8 mouse cellular contexts compared by ENCODE assay signal in the genomic region with DNA sequence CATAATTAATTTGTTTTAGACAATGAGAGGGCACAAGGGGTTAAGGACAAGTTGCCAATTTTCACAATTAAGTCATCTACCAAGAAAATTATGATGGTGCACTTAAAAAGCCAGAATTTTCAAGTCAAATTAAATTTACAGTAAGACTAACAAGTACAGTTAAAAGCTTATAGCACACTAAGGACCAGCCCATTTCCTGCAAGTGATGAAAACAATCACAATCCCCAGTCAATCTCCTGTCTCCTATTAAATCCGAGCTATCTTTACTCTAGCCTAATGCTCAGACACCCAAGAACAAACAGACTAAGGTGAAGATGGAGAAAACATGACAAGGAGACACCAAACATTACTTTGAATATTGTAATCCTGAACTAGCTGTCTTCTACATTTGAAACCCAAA. TPM values are rescaled to one million over a fixed set of nuclear protein-coding genes. Genes with fewer than 3 reads are reported as not detected.
DNase-seq lines count a peak whose midpoint lies in the region; ATAC-seq and TF ChIP-seq lines count a peak whose summit lies in the region.

No protein-coding gene starts in this region.

- peak overlapping the region; percentile 91 for H3K27ac ChIP-seq in left cerebral cortex, adult 2 months
- no peak overlapping the region for H3K27ac ChIP-seq in embryonic facial prominence, embryonic 15.5 days (replicated peaks)
- H3K27ac ChIP-seq in intestine, postnatal 0 days (ENCODE audit: low read depth, low read length), result no peak overlapping the region
- no peak overlapping the region for H3K27ac ChIP-seq in neural tube, embryonic 12.5 days

- no peak for DNase-seq in left cerebral cortex, adult 2 months (ENCODE audit: extremely low spot score in 1 of 2, low spot score in 2 of 2)
- DNase-seq in left cerebral cortex, adult 11 months (ENCODE audit: low spot score), result no peak
- DNase-seq in cerebellum, adult 9-10 months, result no peak
- no peak for DNase-seq in layer of hippocampus, adult 8-10 months (ENCODE audit: low spot score in 2 of 2)
- no peak for DNase-seq in embryo, embryonic 11 days

- no peaks in the 10 kb centered on the region for H3K27me3 ChIP-seq in embryonic facial prominence, embryonic 15.5 days
- peaks cover 51% of the 10 kb centered on the region for H3K27me3 ChIP-seq in intestine, postnatal 0 days (replicated peaks; ENCODE audit: control insufficient read depth, insufficient read depth, low read length)
- H3K27me3 ChIP-seq in neural tube, embryonic 12.5 days (replicated peaks), result no peaks in the 10 kb centered on the region

- no peak overlapping the region for H3K9ac ChIP-seq in embryonic facial prominence, embryonic 15.5 days
- H3K9ac ChIP-seq in intestine, postnatal 0 days (ENCODE audit: low read depth, low read length), result no peak overlapping the region
- H3K9ac ChIP-seq in neural tube, embryonic 12.5 days, result peak overlapping the region; percentile 48

- peak overlapping the region; percentile 42 for H3K4me2 ChIP-seq in embryonic facial prominence, embryonic 15.5 days (replicated peaks)
- H3K4me2 ChIP-seq in intestine, postnatal 0 days (replicated peaks; ENCODE audit: low read depth), result peak overlapping the region; percentile 37; the same call in 1 of the 2 replicates
- H3K4me2 ChIP-seq in neural tube, embryonic 12.5 days (replicated peaks), result peak overlapping the region; percentile 67

- 0% methylated on average over 1 of the region's 1 CpGs for WGBS in embryonic facial prominence, embryonic 15.5 days
- WGBS in intestine, postnatal 0 days, result 29% methylated on average over 1 of the region's 1 CpGs
- WGBS in neural tube, embryonic 12.5 days, result 2% methylated on average over 1 of the region's 1 CpGs

- no peaks in the 10 kb centered on the region for H3K36me3 ChIP-seq in embryonic facial prominence, embryonic 15.5 days
- no peaks in the 10 kb centered on the region for H3K36me3 ChIP-seq in intestine, postnatal 0 days (ENCODE audit: control insufficient read depth, insufficient read depth)
- no peaks in the 10 kb centered on the region for H3K36me3 ChIP-seq in neural tube, embryonic 12.5 days

- peaks cover 10% of the 10 kb centered on the region; the same call in 1 of the 2 replicates for H3K4me1 ChIP-seq in embryonic facial prominence, embryonic 15.5 days
- H3K4me1 ChIP-seq in intestine, postnatal 0 days (replicated peaks; ENCODE audit: control insufficient read depth, insufficient read depth, low read length), result no peaks in the 10 kb centered on the region
- H3K4me1 ChIP-seq in neural tube, embryonic 12.5 days, result peaks cover 14% of the 10 kb centered on the region

- H3K9me3 ChIP-seq in embryonic facial prominence, embryonic 15.5 days (replicated peaks), result no peaks in the 10 kb centered on the region
- H3K9me3 ChIP-seq in intestine, postnatal 0 days (ENCODE audit: control insufficient read depth), result no peaks in the 10 kb centered on the region
- H3K9me3 ChIP-seq in neural tube, embryonic 12.5 days, result no peaks in the 10 kb centered on the region

- TF ChIP-seq CTCF in left cerebral cortex, adult 2 months (IDR thresholded peaks at IDR 0.05), result no peak
- no peak for TF ChIP-seq CTCF in intestine, postnatal 0 days (IDR thresholded peaks at IDR 0.05; ENCODE audit: low read depth)

- intact Hi-C loops in left cerebral cortex, adult 2 months (cut with DNase I), result loop anchor here (5.0 kb wide), 6 partner anchors 176 to 1656 kb away; a partner anchor contains a TSS

- ATAC-seq in embryonic facial prominence, embryonic 15.5 days (ENCODE audit: insufficient number of reproducible peaks, low FRiP score, low TSS enrichment, low read depth), result no peak
- ATAC-seq in intestine, postnatal 0 days, result no peak
- no peak for ATAC-seq in neural tube, embryonic 12.5 days (ENCODE audit: low FRiP score, low read depth)

- peak overlapping the region; percentile 64 for H3K4me3 ChIP-seq in left cerebral cortex, adult 2 months
- H3K4me3 ChIP-seq in embryonic facial prominence, embryonic 15.5 days (replicated peaks), result peak overlapping the region; percentile 33
- peak overlapping the region; percentile 66; the same call in 1 of the 2 replicates for H3K4me3 ChIP-seq in intestine, postnatal 0 days (ENCODE audit: low read depth, low read length)
- H3K4me3 ChIP-seq in neural tube, embryonic 12.5 days, result peak overlapping the region; percentile 36

RNA-seq across cellular contexts. Expression of a gene that starts 3.2 kb away (rescaled TPM):
- 100 to 1,000 TPM; 311 to 342 TPM for total RNA-seq in left cerebral cortex, adult 2 months (2021)
- 27.4 and 29.2 TPM in 2 replicates for polyA plus RNA-seq in embryonic facial prominence, embryonic 15.5 days (2015; fragmentation: Nextera tagmentation; extraction: Ambion mirVana)
- 7.4 and 8.6 TPM in 2 replicates for polyA plus RNA-seq in intestine, postnatal 0 days (2015; fragmentation: Nextera tagmentation; extraction: Ambion mirVana)
- polyA plus RNA-seq in neural tube, embryonic 12.5 days (2016; fragmentation: Nextera tagmentation; extraction: Ambion mirVana), result 45.8 TPM in 2 replicates
- total RNA-seq in layer of hippocampus, adult 8-10 months (2022), result 100 to 1,000 TPM; 354 to 447 (median 412) TPM
